ENCODE assay signal across 10 mouse cellular contexts in the genomic region with DNA sequence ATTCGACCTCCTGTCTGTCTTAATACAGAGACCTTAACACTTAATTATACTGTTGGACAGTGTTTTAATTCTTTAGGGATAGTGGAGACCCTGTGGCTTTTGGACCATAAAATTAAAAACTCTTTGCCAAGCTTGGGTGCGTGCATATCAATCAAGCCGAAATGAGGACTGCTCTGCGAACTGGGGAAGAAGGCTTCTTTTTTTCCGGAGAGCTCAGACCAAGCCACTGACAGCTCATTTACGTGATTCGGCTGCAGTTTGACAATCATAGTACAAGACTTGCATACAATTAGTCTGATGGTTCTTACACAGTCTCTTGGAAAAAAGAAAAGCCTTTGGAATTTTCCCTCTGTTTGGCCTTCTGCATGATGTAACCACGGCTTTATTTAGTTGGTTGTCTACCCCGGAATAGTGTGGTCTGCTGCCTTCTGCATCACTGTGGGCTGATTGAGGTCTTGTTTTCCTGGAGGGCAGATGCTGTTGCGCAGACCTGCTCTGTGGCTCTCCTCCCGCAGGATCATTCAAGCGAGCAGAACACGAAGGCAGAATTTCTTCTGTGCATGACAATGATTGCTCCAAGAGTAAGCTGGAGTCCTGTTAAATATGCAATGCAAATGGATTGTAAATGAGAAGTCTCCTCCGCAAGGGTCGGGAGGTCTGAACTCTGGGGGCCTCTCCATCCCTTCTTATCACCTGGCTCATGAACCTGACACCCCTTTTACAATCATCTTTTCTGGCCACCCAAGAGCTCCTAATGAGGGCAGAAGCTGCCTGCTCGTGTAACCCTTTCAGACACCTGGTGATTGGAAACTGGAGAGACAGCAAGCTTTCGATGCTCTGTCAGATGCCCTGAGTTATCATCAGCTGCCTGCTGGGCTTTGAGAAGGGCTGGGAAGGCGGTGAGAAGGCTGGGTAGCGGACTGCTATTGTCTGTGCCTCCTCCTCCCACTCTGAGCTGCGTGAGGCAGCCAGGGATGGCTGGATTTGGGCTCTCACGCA.
A peak's percentile ranks its signal among the peaks of the same experiment; 100 is the strongest.
DNase-seq lines count a peak whose midpoint lies in the region; ATAC-seq and TF ChIP-seq lines count a peak whose summit lies in the region.
"Had no signal": no experiment of that assay in that cellular context is flagged by ENCODE, and none has a peak within 500 bp of the region (broad histone marks: within the 10 kb centered on the region; RNA-seq: fewer than 3 reads in every experiment).

No protein-coding gene starts in this region.

- H3K27ac ChIP-seq in forebrain, embryonic 12.5 days: peak overlapping the region; percentile 88
- H3K27ac ChIP-seq in midbrain, embryonic 10.5 days (replicated peaks): peak overlapping the region; percentile 82

- peak; percentile 68 for DNase-seq in ES-CJ7 (ENCODE audit: low read depth, low spot score)
- DNase-seq in midbrain, embryonic 10.5 days (ENCODE audit: low spot score): peak; percentile 64
- no peak for DNase-seq in adrenal gland, adult 8-10 months
- no peak for DNase-seq in ovary, postnatal 14 days (ENCODE audit: low spot score)
- DNase-seq in gastrocnemius, adult 8-10 months (ENCODE audit: low spot score in 2 of 2): no peak
- DNase-seq: heart, postnatal 10 days; kidney, postnatal 36 days had no signal

- 0 out of 2 replicates have a peak overlapping the region, but pooled peaks have one; percentile 5 for H3K4me3 ChIP-seq in E14TG2a.4 (replicated peaks; ENCODE audit: low read length)
- H3K4me3 ChIP-seq in forebrain, embryonic 12.5 days (replicated peaks): no peak overlapping the region
- peak overlapping the region; percentile 32 for H3K4me3 ChIP-seq in midbrain, embryonic 10.5 days

- H3K9me3 ChIP-seq in E14TG2a.4 (ENCODE audit: low read length): peaks cover 16% of the 10 kb centered on the region
- H3K9me3 ChIP-seq in forebrain, embryonic 12.5 days: peaks cover 7% of the 10 kb centered on the region
- peaks cover 7% of the 10 kb centered on the region; the same call in 1 of the 2 replicates for H3K9me3 ChIP-seq in midbrain, embryonic 10.5 days (replicated peaks)

- H3K36me3 ChIP-seq in E14TG2a.4 (ENCODE audit: insufficient read depth, low read length): no peaks in the 10 kb centered on the region
- H3K36me3 ChIP-seq in forebrain, embryonic 12.5 days (replicated peaks): no peaks in the 10 kb centered on the region
- H3K36me3 ChIP-seq in midbrain, embryonic 10.5 days: no peaks in the 10 kb centered on the region

- H3K27me3 ChIP-seq in E14TG2a.4 (ENCODE audit: insufficient read depth, low read length): peaks cover 14% of the 10 kb centered on the region
- no peaks in the 10 kb centered on the region for H3K27me3 ChIP-seq in forebrain, embryonic 12.5 days
- no peaks in the 10 kb centered on the region for H3K27me3 ChIP-seq in midbrain, embryonic 10.5 days (ENCODE audit: low read depth, poor library complexity, severe bottlenecking)

- WGBS in forebrain, embryonic 12.5 days: 5% methylated on average over 21 of the region's 21 CpGs
- 12% methylated on average over 21 of the region's 21 CpGs for WGBS in midbrain, embryonic 10.5 days

- TF ChIP-seq CTCF in E14TG2a.4 (conservative IDR thresholded peaks at IDR 0.05; ENCODE audit: low read length): no peak

- ATAC-seq in forebrain, embryonic 12.5 days (ENCODE audit: low FRiP score): peak; percentile 88
- no peak for ATAC-seq in megakaryocyte-erythroid progenitor cell, adult 5-6 weeks (replicated peaks; ENCODE audit: low FRiP score, low TSS enrichment, poor library complexity, severe bottlenecking)

- H3K9ac ChIP-seq in forebrain, embryonic 12.5 days: no peak overlapping the region; the same call in 1 of the 2 replicates

- H3K4me1 ChIP-seq in E14TG2a.4 (replicated peaks; ENCODE audit: low read depth, low read length): peaks cover 49% of the 10 kb centered on the region
- H3K4me1 ChIP-seq in forebrain, embryonic 12.5 days: peaks cover 27% of the 10 kb centered on the region
- H3K4me1 ChIP-seq in midbrain, embryonic 10.5 days: peaks cover 29% of the 10 kb centered on the region

- peak overlapping the region; percentile 43 for H3K4me2 ChIP-seq in forebrain, embryonic 12.5 days

Comparison
In these comparisons a context has a peak if more than half of its experiments do, and no peak if none do; other contexts are left out.
1. DNase-seq: peak in ES-CJ7 (single experiment) and midbrain, embryonic 10.5 days (single experiment); none in adrenal gland, adult 8-10 months (single experiment), ovary, postnatal 14 days (single experiment) and gastrocnemius, adult 8-10 months (0 of 2).